Mouse (Mus musculus) CH12F3 (cell line): ENCODE measurements around the gene Hsd11b2.

ENCODE experiments used
- in situ Hi-C: fragments of 300-500 bp; cut with MboI; formaldehyde crosslinking; loops from 2 replicates; pipeline ENCODE4 v1.14.3; 2020; ENCODE audit warnings: low sequenced_read_pairs

Hsd11b2 gene

DNA sequence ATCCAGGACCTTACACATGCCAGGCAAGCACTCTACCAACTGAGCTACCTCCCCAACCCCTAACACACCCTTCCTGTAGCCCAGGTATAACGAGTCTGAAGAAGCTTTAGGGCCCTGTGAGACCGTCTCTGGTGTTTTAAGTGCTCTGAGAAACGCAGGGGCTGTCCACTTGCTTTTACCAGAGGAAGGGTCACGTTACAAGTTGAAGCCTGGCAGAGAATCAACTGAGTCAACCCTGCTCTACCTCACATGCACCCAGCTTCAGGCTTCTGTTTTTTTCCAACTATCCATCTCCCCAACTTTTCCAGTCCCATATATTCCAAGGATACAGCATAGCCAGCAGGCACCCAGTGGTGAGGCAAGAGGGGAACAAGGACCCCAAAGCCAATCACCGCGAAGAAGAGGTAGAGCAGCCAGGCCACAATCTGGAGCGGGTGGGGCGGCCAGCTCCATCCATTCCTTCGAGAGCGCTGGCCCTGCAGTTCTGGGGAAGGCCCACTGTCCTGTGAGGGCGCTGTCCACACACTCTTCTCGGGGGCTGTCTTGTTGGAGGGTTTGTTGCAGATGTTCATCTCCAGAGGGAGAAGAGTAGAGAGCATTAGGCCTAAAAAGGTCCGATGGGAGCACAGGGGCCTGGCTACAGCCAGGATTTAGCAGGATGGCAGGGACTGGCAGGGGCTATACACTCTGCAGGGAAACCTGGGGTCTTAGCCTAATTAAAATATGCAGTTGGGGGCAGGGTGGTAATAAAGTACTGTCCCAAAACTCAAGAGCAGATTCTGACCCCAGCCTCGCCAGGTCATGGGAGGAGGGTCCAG is 35.1 kb upstream of the Hsd11b2 start:
- in situ Hi-C loops = loop anchor here (10.0 kb wide), 1 partner anchor 61 kb away; no protein-coding TSS in a partner anchor

DNA sequence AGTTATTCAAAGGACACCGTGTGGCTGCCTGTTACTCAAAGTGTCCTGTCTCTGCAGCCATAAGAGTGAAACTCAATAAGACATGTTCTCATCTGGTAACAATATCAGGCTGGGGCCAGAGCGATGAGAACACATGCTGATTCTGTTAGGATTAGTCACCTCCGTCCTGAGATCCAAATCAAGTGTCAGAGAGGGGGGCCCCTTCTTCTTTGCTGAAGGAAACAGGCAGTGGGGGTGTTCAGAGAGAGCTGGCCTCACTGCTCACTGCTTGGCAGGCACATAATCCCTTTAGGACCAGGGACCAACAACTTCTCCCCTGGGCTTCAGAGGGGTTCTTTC is 34.6 kb upstream of the Hsd11b2 start:
- in situ Hi-C loops = loop anchor here (10.0 kb wide), 1 partner anchor 61 kb away; no protein-coding TSS in a partner anchor

DNA sequence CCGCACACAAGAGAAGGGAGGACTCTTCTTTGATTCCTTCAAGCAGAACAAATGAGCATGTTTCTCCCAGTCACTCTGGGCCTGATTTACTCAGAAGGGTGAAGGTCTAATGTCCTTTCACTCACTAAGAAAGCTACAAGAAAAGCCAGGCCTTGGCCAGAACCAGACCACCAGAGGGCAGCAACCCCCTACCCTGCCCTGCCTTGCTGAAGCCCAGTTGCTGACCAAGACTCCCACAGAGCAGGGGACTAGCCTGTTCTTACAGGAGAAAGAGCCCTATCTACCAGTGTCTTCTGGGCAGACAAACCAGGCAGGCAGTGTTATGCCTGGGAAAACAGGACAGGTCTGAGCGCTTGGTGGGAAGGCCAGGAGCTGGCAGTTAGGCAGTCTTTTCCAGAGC is 34.2 kb upstream of the Hsd11b2 start:
- in situ Hi-C loops = loop anchor here (10.0 kb wide), 1 partner anchor 60 kb away; no protein-coding TSS in a partner anchor

DNA sequence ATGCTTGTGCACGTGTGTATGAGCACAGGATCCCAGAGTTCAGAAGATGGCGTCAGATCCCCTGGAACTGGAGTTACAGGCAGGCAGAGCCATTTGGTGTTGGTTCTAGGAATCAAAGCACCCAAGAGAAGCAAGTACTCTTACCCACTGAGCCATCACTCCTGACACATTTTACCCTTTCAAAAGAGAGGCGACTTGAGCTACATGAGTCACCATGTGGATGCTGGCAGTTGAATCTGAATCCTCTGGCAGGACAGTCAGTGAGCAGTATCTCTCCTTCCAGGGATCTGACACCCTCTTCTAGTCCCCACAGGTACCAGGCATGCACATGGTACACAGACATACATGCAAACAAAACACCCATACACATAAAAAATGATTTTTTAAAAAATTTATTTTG is 30.5 kb upstream of the Hsd11b2 start:
- in situ Hi-C loops = loop anchor here (10.0 kb wide), 1 partner anchor 57 kb away; no protein-coding TSS in a partner anchor

DNA sequence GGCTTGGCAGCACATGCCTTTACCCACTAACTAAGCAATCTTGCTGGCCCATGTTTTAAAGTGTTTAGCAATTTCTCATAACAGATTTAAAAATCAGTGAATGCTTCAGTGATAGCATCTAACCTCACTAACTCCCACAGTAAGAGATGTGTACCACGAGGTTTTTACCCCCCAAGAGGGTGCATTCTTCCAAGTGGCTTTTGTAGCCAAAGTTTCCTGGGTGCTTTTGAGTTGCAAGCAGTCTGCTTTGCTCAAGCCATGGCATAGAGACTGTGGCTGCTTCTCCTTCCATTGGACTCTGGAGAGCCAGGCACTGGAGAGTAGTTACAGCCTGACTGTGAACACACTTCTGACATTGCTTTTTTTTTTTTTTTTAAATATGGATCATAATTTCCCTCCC is 29.3 kb upstream of the Hsd11b2 start:
- in situ Hi-C loops = loop anchor here (10.0 kb wide), 1 partner anchor 56 kb away; no protein-coding TSS in a partner anchor

DNA sequence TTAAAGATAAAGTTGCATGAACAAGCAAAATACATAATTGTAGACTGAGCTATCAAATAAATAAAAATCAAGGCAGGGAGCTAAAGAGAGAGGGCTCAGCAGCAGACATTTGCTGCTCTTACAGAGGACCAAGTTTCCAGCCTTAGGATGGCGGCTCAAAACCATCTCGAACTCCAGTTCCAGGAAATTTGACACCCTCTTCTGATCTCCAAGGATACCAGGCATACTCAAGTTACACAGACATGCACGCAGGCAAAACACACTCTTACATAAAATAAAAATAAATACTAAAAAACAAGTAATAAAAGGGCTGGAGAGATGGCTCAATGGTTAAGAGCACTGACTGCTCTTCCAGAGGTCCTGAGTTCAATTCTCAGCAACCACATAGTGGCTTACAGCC is 25.1 kb upstream of the Hsd11b2 start:
- in situ Hi-C loops = no loop called here

DNA sequence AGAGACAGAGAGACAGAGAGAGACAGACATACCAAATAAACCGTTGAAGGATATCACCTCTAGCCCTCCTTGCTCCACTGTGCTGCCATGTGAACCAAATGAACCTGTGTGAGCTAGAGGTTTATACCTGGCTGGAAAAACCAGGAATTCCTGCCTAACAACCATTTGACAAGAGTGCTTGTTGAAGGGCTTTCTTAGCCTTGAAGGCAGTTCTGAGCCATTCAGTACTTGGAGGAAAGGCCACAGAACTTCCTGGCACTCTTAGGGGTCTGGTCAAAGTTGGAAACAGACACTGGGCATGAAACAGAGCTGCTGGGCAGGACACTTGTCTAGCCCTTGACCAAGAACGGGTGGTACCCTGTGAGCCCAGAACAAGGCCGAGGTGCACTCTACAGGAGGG is 24.0 kb upstream of the Hsd11b2 start:
- in situ Hi-C loops = no loop called here

DNA sequence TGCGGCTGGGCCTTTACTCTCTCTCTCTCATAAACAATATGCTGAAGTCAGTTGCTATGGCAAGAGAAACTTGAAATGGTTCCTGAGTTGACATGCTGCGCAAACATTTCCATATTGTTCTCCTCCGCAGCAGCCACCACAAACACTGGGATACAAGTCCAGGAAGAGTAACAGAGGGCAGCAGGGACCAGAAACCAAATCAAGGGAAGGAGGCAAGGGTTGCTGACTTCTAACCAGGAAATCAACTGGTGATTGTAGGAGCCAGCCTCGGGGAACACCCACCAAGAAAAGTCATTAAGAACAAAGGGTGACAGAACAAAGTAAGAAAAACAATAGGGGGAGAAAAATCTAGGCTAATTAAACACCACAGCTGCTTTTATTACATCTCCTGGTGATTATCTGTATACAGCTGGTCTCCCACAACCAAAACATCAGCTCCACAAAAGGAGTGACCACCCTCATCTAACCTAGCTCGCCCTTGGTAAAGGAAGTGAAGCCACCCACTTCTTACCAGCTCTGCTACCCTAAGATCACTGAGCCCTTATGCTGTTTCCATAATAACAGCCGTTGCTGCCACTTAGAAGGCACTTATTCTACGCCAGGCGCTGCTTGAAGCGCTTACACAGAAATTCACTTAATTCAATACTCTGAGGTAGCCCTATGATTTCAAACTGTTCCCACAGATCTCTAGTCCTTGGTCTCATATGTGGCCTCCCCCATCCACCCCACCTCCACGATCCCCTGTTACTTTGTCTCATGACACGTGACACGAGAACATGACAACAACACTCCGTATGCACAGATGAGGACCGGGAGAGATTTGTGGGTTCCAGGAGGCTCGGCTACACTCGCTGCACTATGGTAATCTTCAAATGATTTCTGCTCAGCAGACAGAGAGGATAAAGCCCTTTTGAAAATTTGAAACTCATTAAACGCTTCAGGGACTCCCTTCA is 22.9 kb upstream of the Hsd11b2 start:
- in situ Hi-C loops = no loop called here

DNA sequence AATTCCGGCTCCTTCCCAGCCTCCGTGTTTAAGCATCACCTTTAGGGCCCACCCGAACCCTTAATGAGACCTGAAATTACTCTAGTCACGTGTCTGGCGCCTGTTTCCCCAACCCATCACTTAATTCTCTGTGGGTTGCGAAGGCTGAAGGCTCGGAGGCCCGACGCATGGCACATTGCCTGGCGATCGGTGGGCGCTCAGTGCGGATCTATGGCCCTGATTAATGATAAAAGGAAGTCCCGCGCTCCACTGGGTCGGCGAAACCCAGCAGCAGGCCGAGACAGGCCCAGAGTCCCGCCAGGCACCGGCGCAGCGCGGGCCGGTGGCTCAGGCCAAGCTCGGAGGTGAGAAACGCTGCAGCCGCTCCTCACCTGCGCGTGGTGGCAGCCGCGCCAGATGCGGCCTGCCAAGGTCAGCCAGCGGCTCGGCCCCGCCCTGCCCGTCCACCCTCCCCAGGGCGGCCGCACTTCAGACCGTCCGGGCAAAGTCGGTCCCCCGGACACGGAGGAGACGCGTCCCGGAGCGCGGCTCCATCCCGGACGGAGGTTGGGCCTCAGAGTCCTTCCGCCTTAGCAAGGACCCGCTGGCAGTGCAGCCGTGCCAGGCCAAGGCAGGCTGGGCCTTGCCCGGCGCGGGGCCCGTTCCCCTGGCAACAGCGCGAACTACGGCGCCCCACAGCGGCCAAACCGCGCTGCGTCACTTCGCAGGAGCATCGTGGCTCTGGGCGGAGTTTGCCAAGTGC is 21.9 kb upstream of the Hsd11b2 start, which contains the start of gene Zdhhc1:
Gene Zdhhc1, minus strand, starts transcription at position 464 of the 742 bp plus-strand sequence.
- in situ Hi-C loops = no loop called here

DNA sequence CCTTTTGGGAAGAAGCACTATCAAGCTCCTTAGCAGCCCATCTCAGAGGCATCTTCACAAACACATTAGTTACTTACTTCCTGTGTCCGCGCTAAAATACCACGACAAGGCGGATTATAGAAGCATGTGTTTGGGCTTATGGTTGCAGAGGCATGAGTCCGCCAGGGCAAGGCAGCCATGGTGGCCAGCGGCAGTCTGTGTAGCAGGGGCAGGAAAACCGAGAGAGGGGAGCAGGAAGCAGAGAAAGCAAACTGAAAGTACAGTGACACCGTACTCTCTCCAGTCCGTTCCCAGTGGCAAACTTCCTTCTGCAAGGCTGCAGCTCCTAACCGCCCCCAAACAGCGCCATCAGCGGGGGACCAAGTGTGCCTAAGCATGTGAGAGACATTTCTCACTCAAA is 18.8 kb upstream of the Hsd11b2 start:
- in situ Hi-C loops = no loop called here

DNA sequence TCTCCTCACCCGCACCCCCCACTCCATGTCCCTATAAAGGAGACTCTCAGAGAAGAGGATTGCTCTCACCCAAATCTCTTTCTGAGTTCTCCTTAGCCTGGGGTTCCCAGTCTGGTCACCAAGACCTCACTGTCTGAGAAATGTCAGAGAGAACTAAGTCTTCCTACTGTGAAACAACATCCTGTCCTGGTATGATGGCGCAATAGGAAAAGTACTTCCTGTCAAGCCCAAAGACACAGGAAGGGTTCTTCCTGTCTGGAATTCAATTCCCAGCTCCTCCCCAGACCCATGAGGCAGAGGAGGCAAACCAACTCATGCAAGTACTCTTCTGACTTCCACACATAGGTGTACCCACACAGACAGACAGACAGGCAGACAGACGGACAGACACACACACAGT is 13.9 kb upstream of the Hsd11b2 start:
- in situ Hi-C loops = no loop called here

DNA sequence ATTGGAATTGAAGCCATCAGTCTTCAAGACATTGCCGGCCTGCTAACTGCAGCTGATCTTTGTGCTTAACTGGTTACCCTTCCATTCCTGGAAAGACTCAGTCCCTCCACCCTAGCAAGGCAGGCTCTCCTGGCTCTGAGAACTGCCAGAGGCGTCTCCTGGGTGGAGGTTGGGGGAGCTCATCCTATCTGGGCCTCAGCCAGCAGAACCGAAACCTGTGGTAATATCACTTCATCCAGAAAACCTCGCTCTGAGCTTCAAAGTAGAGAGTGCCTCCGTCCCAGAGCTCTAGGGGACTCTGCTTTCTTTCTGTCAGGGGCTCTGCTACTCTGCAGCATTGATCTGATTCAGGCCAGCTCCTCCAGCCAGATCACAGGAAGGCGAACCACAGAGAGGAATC is 11.6 kb upstream of the Hsd11b2 start:
- in situ Hi-C loops = no loop called here

DNA sequence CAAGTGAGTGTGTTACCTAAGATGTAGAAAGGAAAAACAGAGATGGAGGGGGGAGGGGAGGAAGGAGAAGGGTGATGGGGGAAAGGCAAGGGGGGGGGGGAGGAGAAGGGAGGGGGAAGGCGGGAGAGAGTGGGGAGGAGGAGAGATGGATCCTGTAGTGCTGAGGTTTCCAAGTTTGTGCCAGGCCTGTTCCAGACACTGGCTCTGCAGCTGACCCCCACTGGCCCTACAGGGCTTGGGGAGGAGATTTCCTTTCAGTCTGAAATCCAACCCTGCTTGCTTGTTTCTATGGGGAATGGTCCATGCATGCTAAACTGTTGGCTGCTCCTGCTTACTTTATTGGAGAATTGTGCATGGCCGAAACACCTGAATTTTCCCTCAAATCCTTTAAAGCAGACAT is 9.8 kb upstream of the Hsd11b2 start:
- in situ Hi-C loops = no loop called here

DNA sequence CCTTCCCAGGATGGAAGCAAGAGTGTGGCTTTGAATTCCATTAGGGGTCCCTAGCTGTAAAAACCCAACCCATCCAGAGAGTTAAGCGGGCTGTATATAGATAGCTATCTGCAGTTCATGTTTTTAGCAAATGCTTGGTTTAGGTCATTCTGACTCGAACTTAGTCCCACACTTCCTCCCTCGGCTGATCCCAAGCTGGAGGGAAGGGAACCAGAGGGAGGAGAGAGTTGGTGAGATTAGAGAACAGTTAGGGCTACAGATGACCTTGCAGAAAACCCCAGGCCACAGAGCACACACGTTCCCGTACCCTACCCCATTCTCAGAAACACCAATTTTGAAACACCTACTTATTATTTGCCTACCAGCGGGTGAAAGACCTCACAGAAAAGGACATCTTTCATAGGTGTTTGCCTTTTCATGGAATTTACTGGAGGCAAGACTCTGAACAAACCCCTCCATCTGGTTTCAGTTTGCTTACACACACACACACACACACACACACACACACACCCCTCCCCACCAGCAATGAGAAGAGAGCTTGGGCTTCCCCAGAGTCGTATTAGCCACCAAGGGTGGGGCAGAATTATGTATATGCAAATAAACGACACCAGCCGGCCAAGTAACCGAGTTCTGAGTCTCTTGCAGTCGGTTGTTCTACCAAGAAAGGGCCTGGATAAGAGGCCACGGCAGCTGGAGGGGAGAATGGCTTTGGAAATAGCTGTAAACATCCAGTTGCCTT is 8.4 kb upstream of the Hsd11b2 start:
- in situ Hi-C loops = no loop called here

DNA sequence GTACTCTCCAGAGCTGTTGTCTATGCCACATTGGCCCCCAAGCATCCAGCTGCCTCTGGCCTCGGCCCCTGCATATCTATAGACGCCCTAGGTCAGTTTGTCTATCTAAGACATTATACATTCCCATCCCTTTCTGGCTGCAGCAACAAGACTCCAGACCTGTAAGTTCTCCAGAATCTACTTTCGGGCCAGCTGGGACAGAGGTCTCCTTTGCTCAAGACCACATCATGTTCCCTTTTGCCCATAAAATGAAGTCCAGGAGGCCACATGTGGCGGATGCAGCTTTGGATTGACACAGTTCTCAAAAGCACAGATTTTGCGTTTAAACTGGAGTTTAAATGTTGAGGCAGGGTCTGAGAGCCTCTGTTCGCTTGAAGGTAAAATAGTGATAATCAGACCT is 4.4 kb upstream of the Hsd11b2 start:
- in situ Hi-C loops = no loop called here

DNA sequence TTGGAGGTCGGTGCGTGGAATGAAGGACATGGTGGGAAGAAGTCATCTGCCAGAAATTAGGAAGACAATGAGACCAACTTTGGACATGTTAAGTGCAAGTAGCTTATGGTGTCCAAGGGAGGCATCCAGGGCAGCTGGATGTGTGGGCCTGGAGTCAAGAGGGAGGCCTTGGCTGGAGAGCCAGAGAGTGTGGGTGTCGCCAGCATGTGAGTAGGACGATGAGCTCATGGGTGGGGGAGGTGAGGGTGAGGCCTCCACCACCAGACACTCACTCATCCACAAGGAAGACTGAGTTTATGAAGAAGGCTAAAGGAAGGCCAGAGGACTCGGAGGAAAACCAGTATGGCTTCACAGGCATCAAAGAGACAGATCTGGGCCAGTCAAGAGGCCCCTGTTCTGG is 3.9 kb upstream of the Hsd11b2 start:
- in situ Hi-C loops = no loop called here

DNA sequence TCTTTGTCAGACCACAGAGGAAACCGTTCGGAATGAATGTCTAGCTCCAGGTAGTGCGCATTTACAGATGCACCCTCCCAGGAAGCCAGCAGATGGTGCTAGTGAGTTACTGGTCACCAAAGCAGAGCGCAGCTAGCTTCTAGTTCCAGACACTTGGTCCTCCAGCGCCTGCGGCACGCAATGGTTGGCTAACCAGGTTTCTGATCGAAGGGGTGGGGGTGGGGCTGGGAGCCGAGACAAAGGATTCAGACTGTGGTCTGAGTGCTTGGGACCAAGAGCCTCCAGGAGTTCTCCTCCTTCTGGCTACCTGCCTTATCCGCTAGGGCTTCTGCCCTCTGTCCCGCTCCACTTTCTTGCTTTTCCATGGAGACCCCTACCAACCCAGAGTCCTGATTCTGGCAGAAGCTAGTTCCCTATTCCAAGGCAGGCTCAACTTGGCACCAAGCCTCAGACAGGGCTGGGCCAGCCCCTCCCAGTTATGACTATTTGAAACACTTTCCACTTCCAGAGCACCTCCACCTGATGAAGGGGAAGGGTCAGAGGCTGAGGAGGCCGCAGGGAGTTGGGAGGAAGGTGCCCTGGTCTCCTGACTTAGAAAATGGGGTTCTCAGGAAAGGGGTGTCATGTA is 2.4 kb upstream of the Hsd11b2 start:
- in situ Hi-C loops = no loop called here

DNA sequence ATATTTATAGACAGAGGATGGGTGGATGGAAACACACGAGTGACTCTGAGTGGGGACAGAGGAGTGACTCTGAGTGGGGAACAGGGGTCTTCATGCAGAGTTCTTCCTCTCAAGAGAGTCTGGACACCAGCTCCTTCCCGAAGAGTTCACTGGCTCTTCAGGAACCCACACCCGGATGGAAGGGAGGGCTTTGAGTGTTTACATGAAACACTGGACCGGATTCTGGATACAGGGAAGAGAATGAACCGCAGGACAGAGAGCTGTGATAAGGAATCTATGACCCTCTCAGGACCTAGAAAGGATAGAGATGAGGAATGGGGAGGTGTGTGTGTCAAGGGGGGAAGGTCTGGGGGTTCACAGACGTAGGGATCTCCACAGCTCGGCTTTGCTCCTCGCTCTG is 1.2 kb upstream of the Hsd11b2 start:
- in situ Hi-C loops = no loop called here

DNA sequence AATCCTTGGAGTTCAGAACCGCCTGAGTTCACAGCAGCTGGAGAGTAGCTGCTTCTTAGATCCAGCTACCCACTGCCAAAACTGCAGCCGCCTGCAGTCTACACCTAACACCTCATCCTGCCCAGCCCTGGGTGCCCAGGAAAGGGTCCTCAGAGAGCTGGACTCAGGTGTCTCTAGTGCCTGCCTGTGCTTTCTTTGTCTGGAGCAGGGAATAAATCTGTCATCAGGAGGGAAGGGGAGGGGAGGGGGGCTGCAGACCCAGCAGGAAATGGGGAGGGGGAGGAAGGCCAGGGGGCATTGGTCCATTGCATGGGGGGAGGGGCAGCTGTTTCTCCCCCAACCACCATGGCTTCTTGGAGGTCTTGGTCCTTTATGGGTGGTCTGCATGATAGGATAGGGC is 1.0 kb downstream of the Hsd11b2 start:
- in situ Hi-C loops = no loop called here

DNA sequence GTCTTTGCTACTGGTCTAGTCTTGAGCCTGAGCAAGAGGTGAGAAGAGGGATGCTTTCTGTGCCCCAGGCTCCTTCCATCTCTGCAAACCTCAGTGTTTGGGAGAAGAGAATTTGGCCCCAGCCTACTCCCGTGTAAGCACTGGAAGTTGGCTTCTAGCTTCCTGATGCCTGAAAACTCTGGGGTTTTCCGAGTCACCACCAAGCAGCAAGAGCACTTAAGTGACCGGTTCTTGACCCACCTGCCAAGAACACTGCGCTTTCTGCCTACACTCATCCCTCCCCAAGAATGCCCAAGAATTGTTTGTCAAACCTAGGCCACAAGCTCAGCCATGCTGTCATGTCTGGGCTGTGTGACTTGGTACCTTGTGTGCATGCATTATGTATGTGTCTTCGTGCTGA is 2.0 kb downstream of the Hsd11b2 start:
- in situ Hi-C loops = no loop called here
